Mouse (Mus musculus) lung, adult 2 months (tissue): ENCODE results near the gene 4931429L15Rik.

Experiments used
- CTCF ChIP-seq: fragments of 200-500 bp; IDR thresholded peaks from 2 replicates; pipeline ENCODE4 v1.5.1; 2011; ENCODE audit warnings: mild to moderate bottlenecking, low read length, control low read depth; ENCODE audit not compliant: insufficient read depth
- POLR2A ChIP-seq: fragments of 200-500 bp; IDR thresholded peaks from 2 replicates; pipeline ENCODE4 v1.6.1; 2011; ENCODE audit warnings: low read depth, mild to moderate bottlenecking, control low read depth, low read length, borderline replicate concordance; ENCODE audit errors: extremely low read depth

GRCm38 (mm10) chr9:46361461-46362111 lies 41.8 kb upstream of the 4931429L15Rik start:
- no peak for TF ChIP-seq CTCF
- TF ChIP-seq POLR2A = no peak
